Mouse (Mus musculus): ENCODE data around the gene Gm44502.

GRCm38 (mm10) chr15:89462176-89462575 is 32.7 kb upstream of the Gm44502 start:
- no peak for TF ChIP-seq POLR2AphosphoS2 (IDR thresholded peaks at IDR 0.05; ENCODE audit: insufficient read length, low read depth)
- no peak for TF ChIP-seq E2F4 (IDR thresholded peaks at IDR 0.05; ENCODE audit: insufficient read depth)
- no peak for TF ChIP-seq MAX (IDR thresholded peaks at IDR 0.05; ENCODE audit: low read depth)
- no peak for TF ChIP-seq POLR2A (IDR thresholded peaks at IDR 0.05; ENCODE audit: insufficient read length, low read depth)
- TF ChIP-seq MYOD1 (IDR thresholded peaks at IDR 0.05; ENCODE audit: control insufficient read depth in 1 of 3, insufficient read length in 2 of 3, low read depth in 2 of 3) = no peak
- TF ChIP-seq TCF3 (IDR thresholded peaks at IDR 0.05; ENCODE audit: insufficient read length, low read depth) = no peak
- TF ChIP-seq REST (IDR thresholded peaks at IDR 0.05; ENCODE audit: insufficient read depth, insufficient read length) = no peak
- no peak for TF ChIP-seq USF1 (IDR thresholded peaks at IDR 0.05; ENCODE audit: low read depth)
- TF ChIP-seq MYOG (IDR thresholded peaks at IDR 0.05; ENCODE audit: control insufficient read depth in 1 of 3, insufficient read depth in 1 of 3, insufficient read length in 2 of 3, low read depth in 2 of 3) = no peak
